Mouse (Mus musculus) gastrocnemius, adult 8-10 months (tissue): ENCODE measurements around the gene Col6a6. TPM values are rescaled to one million over a fixed set of nuclear protein-coding genes. Genes with fewer than 3 reads are reported as not detected.
A peak's percentile ranks its signal among the peaks of the same experiment; 100 is the strongest.

Experiments
- DNase-seq, 2 experiments: peaks; one replicate each; pipeline ENCODE4 v3.0.0; 2022; ENCODE audit warnings: low spot score in 2 of 2
- total RNA-seq, 4 experiments: library from RNA; stranded (reverse); gene quantifications; 2 replicates each; pipeline ENCODE4 v1.2.4; 2022

Gene Col6a6
- total RNA-seq, 4 experiments from 2014 or later, result 0.46 to 2.1 (median 1.2) TPM

DNA sequence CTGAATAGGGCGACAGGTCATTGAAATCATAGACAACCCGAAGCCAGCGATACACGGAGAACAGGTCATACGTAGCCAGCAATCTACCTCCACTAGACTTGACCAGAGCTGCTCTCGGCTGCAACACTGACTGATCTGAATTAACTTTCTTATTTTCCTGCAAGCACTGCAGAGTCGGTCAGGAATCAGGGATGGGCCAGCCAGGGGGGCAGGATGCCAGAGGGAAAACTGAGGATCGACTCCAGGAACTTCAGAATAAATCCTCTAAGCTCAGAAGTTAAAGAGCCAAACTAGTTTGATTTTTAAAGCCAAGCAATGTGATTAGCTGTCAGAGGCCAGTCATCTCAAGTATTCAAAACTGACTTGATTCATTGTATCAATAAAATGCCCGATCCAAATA is 88.5 kb downstream of the Col6a6 start:
- peak in 1 of 2 experiments; percentile 13 for DNase-seq

GRCm38 (mm10) chr9:105737448-105737847 is 90.5 kb downstream of the Col6a6 start:
- DNase-seq, result peak in 1 of 2 experiments; percentile 7

DNA sequence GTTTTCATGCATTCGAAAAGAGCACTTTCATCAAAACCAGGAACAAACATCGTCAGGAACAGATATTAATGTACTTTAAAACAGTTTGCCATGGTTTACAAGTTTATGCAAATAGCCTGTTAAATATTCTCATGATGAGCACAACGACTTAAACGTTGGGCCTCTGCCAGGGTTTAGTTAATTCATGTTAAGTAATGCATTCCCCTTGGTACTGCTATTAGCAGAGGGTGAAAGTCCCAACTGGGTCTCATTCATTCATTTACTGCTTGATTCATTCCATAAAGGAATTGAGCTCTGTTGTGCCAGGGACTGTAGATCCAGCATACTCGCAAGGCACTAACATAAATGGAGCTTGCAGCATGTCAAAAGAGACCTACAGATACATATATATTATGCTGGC is 92.8 kb downstream of the Col6a6 start:
- no peak for DNase-seq

DNA sequence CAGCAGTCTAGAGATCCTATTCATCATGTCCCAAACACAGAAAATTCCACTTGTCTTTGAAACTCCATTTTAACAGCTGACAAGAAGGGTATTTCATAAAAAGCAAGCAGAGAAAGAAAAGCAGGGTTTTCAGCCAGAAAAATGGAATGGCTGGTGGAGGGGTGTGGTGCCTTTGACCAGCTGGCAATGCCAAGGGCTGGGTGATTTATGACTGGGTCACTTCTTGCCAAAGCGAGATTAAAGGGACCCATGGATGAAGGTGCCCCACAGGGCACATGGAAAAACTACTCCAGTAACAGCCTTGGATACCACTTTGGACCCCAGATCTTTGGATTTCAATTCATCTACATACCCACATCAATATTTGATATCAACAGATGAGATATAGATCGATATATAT is 93.3 kb downstream of the Col6a6 start:
- DNase-seq, result no peak

DNA sequence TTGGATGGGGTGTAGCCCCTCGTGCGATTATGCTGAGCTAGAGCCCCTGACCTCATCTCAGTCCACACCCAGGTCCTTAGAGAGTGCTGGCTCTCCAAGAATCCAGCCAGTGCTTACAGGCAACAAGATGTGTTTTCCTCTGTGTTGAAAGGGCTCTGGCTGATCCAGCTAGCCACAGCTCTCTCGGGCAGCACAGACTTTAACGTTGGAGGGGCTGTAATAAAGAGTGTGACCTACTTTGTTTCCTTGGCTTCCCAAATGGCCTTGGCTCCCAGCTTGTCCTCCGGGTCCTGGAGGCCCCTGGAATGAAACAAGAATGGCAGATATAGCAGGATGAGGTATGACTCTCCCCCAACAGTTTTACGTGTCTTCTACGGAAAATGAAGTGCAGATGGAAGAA is 96.0 kb downstream of the Col6a6 start:
- DNase-seq, result peak; percentile 33 to 48

- no peak for DNase-seq
Observed at GRCm38 (mm10) chr9:105720430-105720829, 107.5 kb downstream of the Col6a6 start.

GRCm38 (mm10) chr9:105719851-105720395 is 108.0 kb downstream of the Col6a6 start:
- DNase-seq, result no peak

DNA sequence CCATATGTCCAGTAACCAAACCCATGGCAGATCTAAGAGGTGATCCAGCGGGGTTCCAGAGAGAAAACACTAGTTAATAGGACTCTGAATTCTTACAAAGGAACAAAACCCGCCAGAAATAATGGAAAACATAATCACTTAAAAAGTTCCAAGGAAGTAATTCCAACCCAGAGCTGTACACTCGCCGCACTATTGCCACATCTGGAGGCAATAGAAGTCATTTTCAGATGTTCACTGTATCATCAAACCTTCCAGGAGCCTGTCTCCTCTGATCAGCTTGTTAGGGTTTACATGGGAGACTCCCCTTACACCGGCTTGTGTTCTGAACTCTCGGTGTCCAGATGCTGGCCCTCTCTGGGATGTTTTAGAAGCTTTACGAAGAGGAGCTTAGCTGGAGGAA is 108.6 kb downstream of the Col6a6 start:
- DNase-seq, result no peak

DNA sequence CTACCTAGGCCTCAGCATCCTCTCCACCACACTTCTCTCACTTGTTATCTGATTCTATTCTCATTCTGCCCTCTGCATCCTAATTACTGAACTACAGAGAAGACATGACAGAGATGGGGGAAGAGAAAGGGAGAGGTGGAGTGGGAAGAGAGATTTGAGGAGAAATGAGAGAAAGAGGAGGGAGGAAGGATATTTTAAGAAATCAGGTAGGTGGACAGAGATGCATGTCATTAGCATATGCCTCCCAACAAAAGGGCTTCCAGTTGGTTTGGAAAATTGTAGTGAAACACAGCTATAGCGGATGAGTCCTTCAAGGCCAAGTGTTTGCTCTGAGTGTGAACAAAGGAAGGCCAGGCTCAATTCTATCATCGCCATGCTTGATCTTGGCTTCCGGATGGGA is 115.9 kb downstream of the Col6a6 start:
- DNase-seq, result no peak

DNA sequence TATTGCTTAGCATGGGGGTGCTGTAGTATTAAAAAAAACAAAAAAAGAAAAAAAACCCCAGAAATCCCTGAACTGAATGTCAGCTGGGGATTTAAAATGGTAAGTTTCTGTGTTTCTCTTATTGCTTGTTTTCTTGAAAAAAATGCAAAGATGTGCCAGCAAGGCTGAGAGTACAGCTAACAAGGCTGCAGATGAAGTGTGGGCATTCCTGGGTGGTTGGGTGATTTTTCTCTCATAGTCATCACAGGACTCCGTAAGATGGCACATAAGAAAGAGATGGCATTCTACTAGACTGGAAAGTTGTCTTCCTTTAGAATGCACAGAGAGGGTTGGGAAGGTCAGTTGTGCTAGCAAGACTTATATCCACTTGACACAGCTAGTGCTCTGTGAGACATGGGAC is 122.9 kb downstream of the Col6a6 start:
- DNase-seq, result no peak

DNA sequence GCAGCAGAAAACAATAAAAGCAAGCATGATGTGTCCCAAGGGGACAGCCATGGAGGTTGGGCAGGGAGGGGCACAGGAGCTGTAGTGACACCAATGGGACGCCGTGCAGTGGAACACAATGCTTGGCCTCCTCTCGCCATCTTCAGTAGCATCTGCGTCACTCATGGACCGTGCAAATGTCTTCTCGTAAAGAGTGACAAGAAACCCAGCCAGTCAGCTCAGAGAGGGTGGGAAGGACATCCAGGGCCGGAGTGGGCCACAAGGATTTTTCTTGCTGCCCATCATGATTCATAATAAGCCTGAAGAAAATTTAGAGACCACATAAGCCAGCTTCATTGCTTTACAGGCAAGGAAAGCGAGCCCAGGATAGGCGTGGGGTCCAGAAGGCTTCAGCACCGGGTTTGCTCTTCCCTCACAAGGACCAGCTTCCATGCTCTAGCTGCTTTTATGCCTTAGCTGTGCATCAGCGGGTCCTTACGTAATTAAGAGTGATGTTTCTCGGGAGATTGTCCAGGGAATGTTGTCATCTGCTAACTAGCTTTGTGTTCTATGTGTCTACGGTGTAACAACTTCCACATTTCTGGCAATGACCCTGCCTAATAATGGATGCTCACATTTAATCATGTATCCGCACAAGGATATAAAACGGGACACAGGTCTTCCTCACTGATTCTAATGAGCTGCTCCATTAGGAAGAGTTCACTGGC is 123.6 kb downstream of the Col6a6 start:
- no peak for DNase-seq

DNA sequence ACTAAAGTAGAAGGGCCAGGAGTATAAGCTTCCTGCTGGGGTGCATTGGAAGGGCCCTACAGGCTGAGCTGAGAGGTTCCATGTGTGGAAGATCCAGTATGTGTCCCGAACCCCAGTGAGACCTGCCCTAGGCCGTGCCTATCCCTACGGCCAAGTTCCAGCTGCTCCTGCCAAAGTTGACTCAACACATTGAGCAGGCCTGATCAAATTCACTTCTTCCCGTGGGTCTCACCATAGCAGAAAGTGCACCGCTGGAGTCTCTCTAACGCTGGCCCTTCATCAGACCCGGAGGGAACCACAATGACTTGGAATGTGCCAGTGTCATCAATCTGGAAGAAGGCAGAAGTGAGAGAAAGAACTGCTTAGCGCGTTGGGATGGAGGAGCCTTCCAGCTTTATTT is 126.0 kb downstream of the Col6a6 start:
- peak in 1 of 2 experiments; percentile 27 for DNase-seq

- DNase-seq, result no peak
Observed at GRCm38 (mm10) chr9:105700702-105701101, 127.3 kb downstream of the Col6a6 start.

DNA sequence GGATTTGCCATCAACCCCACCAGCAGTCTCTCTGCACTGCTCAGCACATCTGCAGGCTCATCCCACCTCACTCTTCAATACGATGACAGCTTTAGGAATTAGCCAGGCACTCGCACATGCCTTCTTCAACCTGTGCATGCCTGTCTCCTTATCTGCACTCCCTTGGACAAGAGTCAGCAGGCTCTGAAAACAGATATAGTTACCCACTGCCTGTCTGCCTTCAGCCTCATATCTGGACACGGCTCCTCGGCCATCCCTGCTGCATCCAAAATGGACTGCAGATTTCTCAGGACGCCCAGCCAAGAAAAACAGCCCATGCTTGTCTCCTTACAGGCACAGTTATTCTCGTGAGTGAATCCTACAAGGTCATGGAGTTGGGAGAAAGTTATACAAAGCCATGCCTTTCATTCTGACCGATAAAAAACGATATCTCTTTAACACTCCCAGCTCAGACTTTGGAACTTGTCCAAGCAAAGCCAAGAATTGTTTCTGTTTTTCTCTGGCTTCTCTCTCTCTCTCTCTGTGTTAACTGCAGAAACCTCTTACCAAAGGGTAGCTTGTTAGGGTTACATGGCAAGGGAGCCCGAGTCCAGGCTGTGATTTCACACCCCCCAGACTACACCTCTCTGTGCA is 130.1 kb downstream of the Col6a6 start:
- DNase-seq, result no peak

DNA sequence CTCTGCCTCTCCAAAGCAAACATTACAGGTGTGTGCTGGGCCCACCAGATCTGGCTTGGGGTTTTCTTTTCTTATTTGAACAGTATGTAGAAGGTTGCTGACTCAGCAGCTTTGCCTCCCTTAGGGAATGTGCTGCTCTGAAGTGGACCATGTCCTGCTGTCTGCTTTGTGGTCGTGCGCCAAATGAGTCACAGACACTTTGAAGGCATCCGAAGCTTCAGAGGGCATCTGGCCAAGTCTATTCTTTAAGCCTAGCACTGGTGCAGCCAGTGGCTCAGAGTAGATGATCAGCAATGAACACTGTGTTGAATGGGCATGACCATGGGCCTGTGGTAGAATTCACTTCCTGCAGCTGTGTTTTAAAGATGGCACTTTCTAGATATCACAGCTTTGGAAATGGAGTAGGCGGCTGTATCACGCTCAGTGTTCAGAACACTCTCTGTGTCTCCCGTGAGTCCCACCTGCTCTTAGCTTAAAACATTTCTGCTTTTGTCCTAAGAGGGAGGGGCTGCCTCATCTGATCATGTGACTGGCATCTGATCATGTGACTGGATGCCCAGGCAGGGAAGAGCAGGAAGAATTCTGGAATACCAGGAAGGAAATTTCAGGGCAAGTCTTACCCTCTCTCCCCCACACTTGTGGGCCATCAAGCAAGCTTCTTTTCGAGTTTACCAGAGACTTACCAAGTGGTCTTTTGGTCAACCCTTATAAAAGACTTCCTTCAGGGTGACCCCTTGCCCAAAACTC is 131.0 kb downstream of the Col6a6 start:
- no peak for DNase-seq

DNA sequence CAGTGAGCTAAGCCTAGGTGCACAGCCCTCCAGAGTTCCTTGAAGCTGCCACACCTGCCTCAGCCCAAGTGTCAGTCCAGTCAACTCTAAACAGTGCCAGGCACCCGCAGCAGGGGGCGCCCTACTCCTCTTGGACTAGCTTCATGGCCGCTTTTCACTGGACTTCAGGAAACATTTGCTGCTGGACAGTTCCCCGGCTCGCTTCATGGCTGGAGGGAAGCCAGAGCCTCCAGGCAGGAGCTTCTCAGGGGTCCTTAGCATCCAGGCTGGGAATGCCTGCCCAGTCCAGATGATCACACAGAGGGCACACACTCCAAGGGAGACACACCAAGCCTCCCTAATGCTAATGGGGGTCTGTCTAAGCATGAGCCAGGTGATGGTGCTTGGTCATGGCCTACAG is 134.1 kb downstream of the Col6a6 start:
- peak; percentile 62 to 69 for DNase-seq

DNA sequence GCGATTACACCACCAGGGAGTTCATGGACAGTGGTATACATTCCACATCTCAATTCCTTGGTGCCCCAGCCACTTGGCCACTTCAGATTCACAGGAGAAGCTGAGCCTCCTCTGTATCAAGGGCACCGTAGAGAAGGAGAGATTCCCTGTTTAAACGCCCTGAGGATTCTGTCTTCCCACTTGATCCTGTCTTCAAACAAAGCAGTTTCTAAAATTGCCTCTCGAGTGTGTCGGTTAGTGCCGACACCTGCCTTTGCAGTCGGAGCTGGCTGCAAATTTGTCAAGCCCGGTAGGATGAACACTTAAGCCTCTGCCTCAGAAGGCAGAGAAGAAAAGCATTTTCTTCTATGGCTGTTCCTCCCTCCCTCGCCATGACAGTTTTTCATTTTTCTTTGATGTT is 134.9 kb downstream of the Col6a6 start:
- DNase-seq, result no peak

DNA sequence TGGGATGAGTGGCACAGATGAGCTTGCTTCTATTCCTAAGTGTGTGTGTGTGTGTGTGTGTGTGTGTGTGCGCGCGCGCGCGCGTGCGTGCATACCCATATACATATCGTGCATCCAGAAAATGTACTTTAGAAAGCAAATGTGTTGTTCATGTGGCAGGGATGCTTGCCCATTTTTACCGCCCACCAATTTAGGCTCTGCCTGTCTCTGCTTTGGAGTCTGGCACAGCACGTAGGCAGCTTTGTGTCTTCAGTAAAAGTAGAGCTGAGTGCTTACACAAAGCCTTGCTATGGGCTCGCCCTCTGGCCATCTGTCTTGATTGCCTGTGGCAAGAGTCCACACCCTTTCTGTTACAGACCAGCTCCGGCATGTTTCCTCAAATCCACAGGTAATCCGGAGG is 135.5 kb downstream of the Col6a6 start:
- no peak for DNase-seq

- no peak for DNase-seq
Observed at GRCm38 (mm10) chr9:105689485-105689884, 138.5 kb downstream of the Col6a6 start.

DNA sequence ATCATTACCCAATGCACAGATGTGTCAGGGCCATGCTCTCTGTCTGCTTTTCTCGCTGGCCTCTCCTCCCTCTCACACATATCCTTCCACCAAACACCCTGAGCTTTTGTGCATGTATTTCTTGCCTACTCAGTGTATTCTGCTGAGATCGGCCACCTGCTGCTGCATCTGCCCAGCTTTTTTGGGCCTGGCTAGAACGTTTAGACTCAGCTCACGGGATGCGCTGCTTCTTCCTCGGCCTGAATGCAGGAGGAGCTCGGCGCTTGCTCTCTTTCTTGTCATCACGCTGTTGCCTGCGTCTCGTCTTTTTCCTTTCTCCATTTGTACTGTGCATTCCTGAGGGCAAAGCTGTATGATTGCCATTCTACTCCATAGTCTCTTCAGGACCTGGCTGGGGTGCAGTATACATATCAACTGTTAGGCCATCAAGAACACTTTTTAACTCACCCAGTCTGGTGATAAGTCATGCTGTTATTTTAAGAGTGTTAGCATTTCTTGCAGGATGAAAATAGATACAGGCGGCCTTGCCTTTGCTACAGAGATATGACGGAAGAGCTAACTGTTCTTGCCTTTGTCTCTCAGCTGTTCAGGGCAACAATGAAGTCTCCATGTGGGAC is 143.3 kb downstream of the Col6a6 start:
- no peak for DNase-seq

- no peak for DNase-seq
Observed at GRCm38 (mm10) chr9:105681386-105681785, 146.6 kb downstream of the Col6a6 start.

DNA sequence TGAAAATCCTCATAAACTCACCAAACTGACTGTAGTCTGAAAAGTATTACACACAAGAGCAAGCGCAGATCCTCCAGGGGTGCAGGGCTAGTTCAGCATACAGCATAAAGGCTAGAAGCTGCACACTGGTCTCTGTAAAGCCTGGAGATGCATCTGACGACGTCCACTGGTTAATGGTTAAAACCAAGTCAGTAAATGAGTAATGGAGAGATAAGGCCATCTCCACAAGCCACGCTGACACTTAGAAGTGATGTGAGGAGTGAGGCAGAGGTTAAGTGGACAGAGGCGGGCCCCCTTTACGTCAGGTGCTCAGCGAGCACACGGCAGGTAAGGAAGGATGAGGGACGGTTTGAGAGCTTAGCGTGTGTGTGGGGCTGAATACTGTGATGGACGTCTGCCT is 152.0 kb downstream of the Col6a6 start:
- no peak for DNase-seq
